Mouse (Mus musculus) megakaryocyte, embryonic 14.5 days (primary cell): ENCODE measurements around the gene Pde2a. TPM values are rescaled to one million over a fixed set of nuclear protein-coding genes. Genes with fewer than 3 reads are reported as not detected.

Experiments used
- H3K27me3 ChIP-seq: replicated peaks from 2 replicates; pipeline ENCODE3; 2012; ENCODE audit warnings: inconsistent platforms
- H3K36me3 ChIP-seq: replicated peaks from 2 replicates; pipeline ENCODE3; 2012; ENCODE audit warnings: low read length, inconsistent platforms, mixed read lengths
- H3K4me1 ChIP-seq: 2 replicates; pipeline ENCODE4 v1.6.1; 2012; ENCODE audit warnings: inconsistent platforms
- H3K4me3 ChIP-seq: replicated peaks from 2 replicates; pipeline ENCODE3; 2012; ENCODE audit warnings: moderate library complexity, mild to moderate bottlenecking, inconsistent platforms
- H3K9me3 ChIP-seq: 2 replicates; pipeline ENCODE4 v1.6.1; 2012; ENCODE audit warnings: inconsistent platforms
- FLI1 ChIP-seq: IDR thresholded peaks from 2 replicates; pipeline ENCODE4 v1.6.1; 2012; ENCODE audit warnings: low read length, inconsistent platforms, mixed read lengths
- GATA1 ChIP-seq: IDR thresholded peaks from 3 replicates; pipeline ENCODE4 v1.6.1; 2012; ENCODE audit warnings: mixed read lengths, low read length, inconsistent platforms, borderline replicate concordance
- polyA plus RNA-seq: library from polyadenylated mRNA; stranded (reverse); fragments of >175 nt; gene quantifications from 2 replicates; pipeline ENCODE4 v1.2.3, GENCODE M21; 2012; ENCODE audit warnings: low replicate concordance; ENCODE audit not compliant: insufficient read depth

Pde2a gene
- polyA plus RNA-seq, 1 experiment: 0.63 TPM

GRCm38 (mm10) chr7:101499701-101500100 lies 78.2 kb downstream of the Pde2a start:
- no peak for TF ChIP-seq GATA1
- no peak for TF ChIP-seq FLI1
- Histone ChIP-seq H3K27me3 (peaks cover 69% of the 10 kb centered on the region), H3K36me3 (no peaks in the 10 kb centered on the region), H3K9me3 (no peaks in the 10 kb centered on the region), H3K4me1 (peaks cover 21% of the 10 kb centered on the region), H3K4me3 (no peak overlapping the region)

- Histone ChIP-seq H3K4me1 (peaks cover 24% of the 10 kb centered on the region), H3K9me3 (no peaks in the 10 kb centered on the region), H3K36me3 (no peaks in the 10 kb centered on the region), H3K4me3 (no peak overlapping the region), H3K27me3 (peaks cover 75% of the 10 kb centered on the region)
- no peak for TF ChIP-seq FLI1
- TF ChIP-seq GATA1: no peak
Measured at GRCm38 (mm10) chr7:101501236-101501635, 79.7 kb downstream of the Pde2a start.

GRCm38 (mm10) chr7:101501675-101502074 lies 80.2 kb downstream of the Pde2a start:
- TF ChIP-seq GATA1 (no peak), FLI1 (no peak)
- no peaks in the 10 kb centered on the region for H3K9me3 ChIP-seq
- H3K4me1 ChIP-seq: peaks cover 24% of the 10 kb centered on the region
- peaks cover 72% of the 10 kb centered on the region for H3K27me3 ChIP-seq
- H3K4me3 ChIP-seq: no peak overlapping the region
- H3K36me3 ChIP-seq: no peaks in the 10 kb centered on the region

- TF ChIP-seq FLI1: no peak
- TF ChIP-seq GATA1: no peak
- peak overlapping the region; percentile 5 for H3K4me3 ChIP-seq
- peaks cover 70% of the 10 kb centered on the region for H3K27me3 ChIP-seq
- H3K4me1 ChIP-seq: peaks cover 24% of the 10 kb centered on the region
- H3K36me3 ChIP-seq: no peaks in the 10 kb centered on the region
- H3K9me3 ChIP-seq: no peaks in the 10 kb centered on the region
Measured at GRCm38 (mm10) chr7:101503351-101503750, 81.9 kb downstream of the Pde2a start.

- peaks cover 24% of the 10 kb centered on the region for H3K4me1 ChIP-seq
- H3K9me3 ChIP-seq: no peaks in the 10 kb centered on the region
- no peaks in the 10 kb centered on the region for H3K36me3 ChIP-seq
- peak overlapping the region; percentile 5 for H3K4me3 ChIP-seq
- TF ChIP-seq GATA1 (no peak), FLI1 (no peak)
- H3K27me3 ChIP-seq: peaks cover 70% of the 10 kb centered on the region
Measured at GRCm38 (mm10) chr7:101503803-101504202, 82.3 kb downstream of the Pde2a start.

GRCm38 (mm10) chr7:101504507-101504906 lies 83.0 kb downstream of the Pde2a start:
- Histone ChIP-seq H3K4me3 (peak overlapping the region; percentile 86), H3K36me3 (no peaks in the 10 kb centered on the region)
- no peak for TF ChIP-seq GATA1
- no peak for TF ChIP-seq FLI1

GRCm38 (mm10) chr7:101509212-101509611 lies 87.7 kb downstream of the Pde2a start:
- Histone ChIP-seq H3K27me3 (peaks cover 87% of the 10 kb centered on the region), H3K36me3 (no peaks in the 10 kb centered on the region), H3K9me3 (no peaks in the 10 kb centered on the region), H3K4me1 (peaks cover 17% of the 10 kb centered on the region), H3K4me3 (no peak overlapping the region)
- TF ChIP-seq FLI1: no peak
- TF ChIP-seq GATA1: no peak

More at GRCm38 (mm10) chr7:101504507-101504906, 83.0 kb downstream of the Pde2a start:
- Histone ChIP-seq H3K27me3 (peaks cover 70% of the 10 kb centered on the region), H3K9me3 (no peaks in the 10 kb centered on the region), H3K4me1 (peaks cover 29% of the 10 kb centered on the region)

- peaks cover 58% of the 10 kb centered on the region for H3K27me3 ChIP-seq
- no peak for TF ChIP-seq GATA1
- TF ChIP-seq FLI1: no peak
- no peak overlapping the region for H3K4me3 ChIP-seq
- H3K4me1 ChIP-seq: peaks cover 13% of the 10 kb centered on the region; the same call in 1 of the 2 replicates
- H3K9me3 ChIP-seq: no peaks in the 10 kb centered on the region
- H3K36me3 ChIP-seq: no peaks in the 10 kb centered on the region
Measured at GRCm38 (mm10) chr7:101513655-101514054, 92.2 kb downstream of the Pde2a start.

GRCm38 (mm10) chr7:101514768-101515167 lies 93.3 kb downstream of the Pde2a start:
- Histone ChIP-seq H3K4me1 (peaks cover 5% of the 10 kb centered on the region; the same call in 1 of the 2 replicates), H3K36me3 (no peaks in the 10 kb centered on the region), H3K27me3 (peaks cover 55% of the 10 kb centered on the region), H3K4me3 (peak overlapping the region; percentile 65), H3K9me3 (peaks cover 9% of the 10 kb centered on the region)
- TF ChIP-seq GATA1 (no peak), FLI1 (no peak)

GRCm38 (mm10) chr7:101515295-101515694 lies 93.8 kb downstream of the Pde2a start:
- H3K9me3 ChIP-seq: peaks cover 9% of the 10 kb centered on the region
- peaks cover 55% of the 10 kb centered on the region for H3K27me3 ChIP-seq
- TF ChIP-seq FLI1: no peak
- no peak for TF ChIP-seq GATA1
- no peaks in the 10 kb centered on the region for H3K36me3 ChIP-seq
- peaks cover 4% of the 10 kb centered on the region; the same call in 1 of the 2 replicates for H3K4me1 ChIP-seq
- H3K4me3 ChIP-seq: no peak overlapping the region

GRCm38 (mm10) chr7:101516460-101516859 lies 95.0 kb downstream of the Pde2a start:
- Histone ChIP-seq H3K4me3 (no peak overlapping the region), H3K4me1 (peaks cover 4% of the 10 kb centered on the region; the same call in 1 of the 2 replicates), H3K9me3 (peaks cover 9% of the 10 kb centered on the region), H3K27me3 (peaks cover 48% of the 10 kb centered on the region), H3K36me3 (no peaks in the 10 kb centered on the region)
- no peak for TF ChIP-seq FLI1
- no peak for TF ChIP-seq GATA1
